Mouse (Mus musculus) myocyte (in vitro differentiated cells): ENCODE data around the gene Ccdc146.

Experiments used
- CEBPB ChIP-seq: IDR thresholded peaks from 2 replicates; pipeline ENCODE4 v1.6.1; 2011; ENCODE audit warnings: mild to moderate bottlenecking, moderate library complexity; ENCODE audit not compliant: poor library complexity, insufficient read depth, severe bottlenecking
- MAX ChIP-seq: IDR thresholded peaks from one replicate; pipeline ENCODE4 v1.6.1; 2011; ENCODE audit warnings: low read depth, mild to moderate bottlenecking, control low read depth
- POLR2A ChIP-seq: IDR thresholded peaks from one replicate; pipeline ENCODE4 v1.6.1; 2011; ENCODE audit warnings: low read depth, mild to moderate bottlenecking, control low read depth, moderate library complexity; ENCODE audit not compliant: insufficient read length
- TCF3 ChIP-seq: IDR thresholded peaks from one replicate; pipeline ENCODE4 v1.6.1; 2011; ENCODE audit warnings: low read depth, control low read depth; ENCODE audit not compliant: insufficient read length
- USF1 ChIP-seq: IDR thresholded peaks from one replicate; pipeline ENCODE4 v1.6.1; 2011; ENCODE audit warnings: low read depth, mild to moderate bottlenecking, control low read depth, moderate library complexity

DNA sequence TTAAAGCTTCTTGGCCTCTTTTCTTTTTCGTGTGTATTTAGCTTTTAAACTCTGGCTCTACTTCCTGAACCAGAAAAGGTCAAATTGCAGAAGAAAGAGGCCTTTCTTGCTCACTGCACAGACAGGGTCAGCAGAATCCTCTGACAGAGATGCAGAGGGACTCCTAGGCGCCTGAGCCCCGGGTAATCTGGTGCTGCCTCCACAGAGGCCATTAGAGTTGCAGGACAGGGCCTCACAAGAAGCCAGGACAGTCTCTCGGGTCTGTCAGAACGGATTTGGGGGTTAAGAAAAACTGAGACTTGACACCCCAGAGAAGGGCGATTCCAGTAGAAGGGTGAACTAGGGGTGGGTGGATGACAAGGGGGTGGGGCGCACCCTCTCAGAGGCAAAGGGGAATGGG, 42.9 kb upstream of the Ccdc146 start:
- no peak for TF ChIP-seq POLR2A
- TF ChIP-seq MAX, result no peak
- TF ChIP-seq USF1, result no peak
- no peak for TF ChIP-seq CEBPB
- TF ChIP-seq TCF3, result no peak
